Mouse (Mus musculus) neural tube, embryonic 11.5 days (tissue): ENCODE results near the gene Prkar1a. TPM values are rescaled to one million over a fixed set of nuclear protein-coding genes. Genes with fewer than 3 reads are reported as not detected.

Experiments
- ATAC-seq: fragments of 200-750 bp; cut with Nextera tagmentation; 2 replicates; pipeline ENCODE4 v1.8.0; 2017; ENCODE audit warnings: moderate number of reproducible peaks, mild to moderate bottlenecking, moderate TSS enrichment, moderate library complexity; ENCODE audit not compliant: insufficient read depth, low FRiP score, low TSS enrichment
- DNase-seq: peaks from one replicate; pipeline ENCODE4 v3.0.0-alpha.2; 2015; ENCODE audit warnings: low spot score
- H3K27ac ChIP-seq: fragments of 300-500 bp; sonication (generic); 2 replicates; pipeline ENCODE4 v1.5.1; 2014; ENCODE audit warnings: low read depth, mild to moderate bottlenecking, low read length
- H3K27me3 ChIP-seq: fragments of 300-500 bp; sonication (generic); 2 replicates; pipeline ENCODE4 v1.6.1; 2014; ENCODE audit warnings: mild to moderate bottlenecking, low read length, mixed read lengths; ENCODE audit not compliant: control insufficient read depth, insufficient read depth
- H3K36me3 ChIP-seq: fragments of 300-500 bp; sonication (generic); 2 replicates; pipeline ENCODE4 v1.6.1; 2014; ENCODE audit warnings: mild to moderate bottlenecking, low read length, moderate library complexity, mixed read lengths; ENCODE audit not compliant: control insufficient read depth, insufficient read depth
- H3K4me1 ChIP-seq: fragments of 300-500 bp; sonication (generic); 2 replicates; pipeline ENCODE4 v1.6.1; 2014; ENCODE audit warnings: low read length, mixed read lengths; ENCODE audit not compliant: control insufficient read depth, insufficient read depth
- H3K4me2 ChIP-seq: fragments of 300-500 bp; sonication (generic); 2 replicates; pipeline ENCODE4 v1.6.1; 2014; ENCODE audit warnings: low read depth, mild to moderate bottlenecking, moderate library complexity
- H3K4me3 ChIP-seq: fragments of 300-500 bp; sonication (generic); 2 replicates; pipeline ENCODE4 v1.5.1; 2014; ENCODE audit warnings: low read depth, low read length
- H3K9ac ChIP-seq: fragments of 300-500 bp; sonication (generic); 2 replicates; pipeline ENCODE4 v1.6.1; 2014; ENCODE audit warnings: mild to moderate bottlenecking, low read length
- H3K9me3 ChIP-seq: fragments of 300-500 bp; sonication (generic); 2 replicates; pipeline ENCODE4 v1.6.1; 2016; ENCODE audit warnings: low read length; ENCODE audit not compliant: control insufficient read depth
- whole genome bisulfite sequencing: fragments of 180-500 bp; shearing (Covaris S2); extraction: QIAGEN DNeasy Blood & Tissue Kit; methylation state at CpG from one replicate; pipeline ENCODE4 v1.1.7; 2014; 5-methylcytosine and 5-hydroxymethylcytosine counted together
- polyA plus RNA-seq: library from polyadenylated mRNA; unstranded; fragments of >200 nt; fragmentation: Nextera tagmentation; extraction: Ambion mirVana; gene quantifications from 2 replicates; pipeline ENCODE4 v1.2.1, GENCODE M21; 2014

Prkar1a gene
- polyA plus RNA-seq, 1 experiment from 2014 or later = 461 TPM

DNA sequence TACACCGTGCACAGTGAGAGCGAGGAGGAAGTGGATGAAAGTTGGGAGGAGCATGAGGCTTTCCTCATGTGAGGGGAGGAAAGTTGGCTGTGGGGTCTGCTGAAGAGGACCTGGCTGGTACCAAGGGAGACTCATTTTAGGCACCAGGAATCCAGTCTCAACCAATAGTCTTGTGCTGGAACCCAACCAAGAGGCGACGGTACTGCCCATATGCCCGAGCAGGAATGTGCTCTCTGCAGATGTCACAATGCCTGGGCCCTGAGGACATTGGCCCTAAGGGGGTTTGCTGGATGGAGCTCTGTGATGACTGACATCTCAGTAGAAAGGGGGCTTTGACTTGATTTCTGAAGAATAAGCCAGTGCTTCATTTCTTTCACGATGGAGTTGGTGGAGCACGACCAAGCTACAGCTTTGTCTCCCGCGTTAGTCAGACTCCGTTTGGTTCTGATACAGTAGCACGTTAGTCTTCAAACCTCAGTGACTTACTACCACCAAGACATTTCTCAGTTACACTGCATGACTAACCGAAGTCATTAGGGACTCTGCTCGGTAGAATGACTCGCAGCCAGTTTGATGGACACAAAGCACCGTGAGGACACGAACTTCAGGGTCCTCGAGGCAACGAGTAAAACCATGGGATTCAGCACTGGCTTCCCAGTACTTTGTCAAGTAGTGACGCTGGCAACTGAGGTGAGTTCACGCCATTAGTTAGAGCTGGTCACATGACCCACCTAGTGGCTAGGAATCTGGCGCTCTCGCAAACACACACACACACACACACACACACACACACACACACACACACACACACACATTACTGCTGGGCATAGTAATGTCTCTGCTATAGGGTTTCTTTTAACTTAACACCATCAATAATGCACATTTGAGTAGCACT, 55.4 kb downstream of the Prkar1a start:
- H3K4me1 ChIP-seq = no peaks in the 10 kb centered on the region
- no peak overlapping the region for H3K4me3 ChIP-seq
- no peak for DNase-seq
- no peak overlapping the region for H3K27ac ChIP-seq
- H3K36me3 ChIP-seq = no peaks in the 10 kb centered on the region
- no peak for ATAC-seq
- H3K27me3 ChIP-seq = no peaks in the 10 kb centered on the region
- no peak overlapping the region for H3K9ac ChIP-seq
- no peak overlapping the region for H3K4me2 ChIP-seq
- no peaks in the 10 kb centered on the region for H3K9me3 ChIP-seq
- WGBS = 93% methylated on average over 22 of the region's 22 CpGs

GRCm38 (mm10) chr11:109705336-109706054, 56.3 kb downstream of the Prkar1a start:
- H3K27me3 ChIP-seq = no peaks in the 10 kb centered on the region
- ATAC-seq (no peak), DNase-seq (no peak)
- no peak overlapping the region for H3K27ac ChIP-seq
- H3K9me3 ChIP-seq = no peaks in the 10 kb centered on the region
- WGBS = 92% methylated on average over 9 of the region's 9 CpGs
- H3K4me1 ChIP-seq = no peaks in the 10 kb centered on the region
- H3K4me3 ChIP-seq = no peak overlapping the region
- H3K9ac ChIP-seq = no peak overlapping the region
- H3K4me2 ChIP-seq = no peak overlapping the region
- H3K36me3 ChIP-seq = no peaks in the 10 kb centered on the region

- H3K4me2 ChIP-seq = no peak overlapping the region
- H3K9ac ChIP-seq = no peak overlapping the region
- no peak overlapping the region for H3K27ac ChIP-seq
- no peak overlapping the region for H3K4me3 ChIP-seq
- DNase-seq (no peak), ATAC-seq (no peak)
- H3K9me3 ChIP-seq = no peaks in the 10 kb centered on the region
- no peaks in the 10 kb centered on the region for H3K36me3 ChIP-seq
- no peaks in the 10 kb centered on the region for H3K4me1 ChIP-seq
- 76% methylated on average over 9 of the region's 9 CpGs for WGBS
- no peaks in the 10 kb centered on the region for H3K27me3 ChIP-seq
Observed at GRCm38 (mm10) chr11:109706055-109706412, 56.8 kb downstream of the Prkar1a start.

DNA sequence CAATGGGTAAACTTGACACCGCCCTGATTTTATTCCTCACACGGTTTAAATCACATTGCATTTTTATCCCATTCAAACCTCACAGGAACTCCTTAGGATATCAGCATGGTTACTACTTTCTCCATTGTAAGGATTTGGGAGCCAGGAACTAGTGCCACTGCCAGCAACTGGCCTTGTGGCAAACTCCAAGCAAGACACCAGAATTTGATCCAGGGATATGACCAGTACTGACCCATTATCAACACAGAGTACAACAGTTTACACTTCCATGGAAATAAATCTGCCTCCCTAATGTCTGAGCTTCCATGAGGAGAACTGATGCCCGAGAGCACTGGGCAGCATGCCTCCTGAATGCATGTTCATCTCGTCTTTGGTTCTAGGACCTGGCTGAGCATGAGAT, 57.4 kb downstream of the Prkar1a start:
- no peaks in the 10 kb centered on the region for H3K4me1 ChIP-seq
- no peaks in the 10 kb centered on the region for H3K27me3 ChIP-seq
- H3K27ac ChIP-seq = no peak overlapping the region
- 83% methylated on average over 4 of the region's 4 CpGs for WGBS
- no peaks in the 10 kb centered on the region for H3K36me3 ChIP-seq
- ATAC-seq = no peak
- no peaks in the 10 kb centered on the region for H3K9me3 ChIP-seq
- no peak for DNase-seq
- H3K4me3 ChIP-seq = no peak overlapping the region
- no peak overlapping the region for H3K9ac ChIP-seq
- no peak overlapping the region for H3K4me2 ChIP-seq

- Histone ChIP-seq H3K27ac (no peak overlapping the region), H3K4me2 (no peak overlapping the region), H3K36me3 (no peaks in the 10 kb centered on the region), H3K9me3 (no peaks in the 10 kb centered on the region), H3K27me3 (no peaks in the 10 kb centered on the region), H3K9ac (no peak overlapping the region), H3K4me3 (no peak overlapping the region), H3K4me1 (no peaks in the 10 kb centered on the region)
- DNase-seq (no peak), ATAC-seq (no peak)
- WGBS = 77% methylated on average over 3 of the region's 3 CpGs
Observed at GRCm38 (mm10) chr11:109707442-109707841, 58.2 kb downstream of the Prkar1a start.

GRCm38 (mm10) chr11:109708786-109709185, 59.6 kb downstream of the Prkar1a start:
- Histone ChIP-seq H3K27ac (no peak overlapping the region), H3K9ac (no peak overlapping the region), H3K4me3 (no peak overlapping the region), H3K4me1 (no peaks in the 10 kb centered on the region), H3K36me3 (no peaks in the 10 kb centered on the region), H3K27me3 (no peaks in the 10 kb centered on the region), H3K4me2 (no peak overlapping the region), H3K9me3 (no peaks in the 10 kb centered on the region)
- DNase-seq = no peak
- 89% methylated on average over 4 of the region's 4 CpGs for WGBS
- no peak for ATAC-seq

DNA sequence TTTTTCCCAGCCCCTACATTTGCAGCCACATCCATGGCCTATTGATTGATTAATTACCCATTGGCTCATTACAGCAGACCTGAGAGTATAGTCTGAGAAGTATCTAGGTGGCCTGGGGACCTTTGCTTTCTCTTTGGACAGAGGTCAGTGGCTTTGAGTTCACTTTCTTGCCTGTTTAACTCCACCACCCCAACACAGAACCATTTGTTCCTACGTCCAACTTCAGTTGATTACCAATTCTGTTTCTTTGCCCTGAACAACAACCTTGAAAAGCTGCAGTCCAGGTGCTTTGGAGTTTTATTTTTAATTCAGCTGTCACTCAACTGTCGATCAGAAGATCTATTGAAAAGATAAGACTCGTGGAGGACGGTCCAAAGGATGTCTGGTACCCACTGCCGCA, 60.3 kb downstream of the Prkar1a start:
- Histone ChIP-seq H3K27me3 (no peaks in the 10 kb centered on the region), H3K36me3 (no peaks in the 10 kb centered on the region), H3K4me2 (no peak overlapping the region), H3K9ac (no peak overlapping the region), H3K9me3 (no peaks in the 10 kb centered on the region), H3K4me3 (no peak overlapping the region), H3K27ac (no peak overlapping the region), H3K4me1 (no peaks in the 10 kb centered on the region)
- no peak for ATAC-seq
- WGBS = 93% methylated on average over 5 of the region's 5 CpGs
- no peak for DNase-seq

DNA sequence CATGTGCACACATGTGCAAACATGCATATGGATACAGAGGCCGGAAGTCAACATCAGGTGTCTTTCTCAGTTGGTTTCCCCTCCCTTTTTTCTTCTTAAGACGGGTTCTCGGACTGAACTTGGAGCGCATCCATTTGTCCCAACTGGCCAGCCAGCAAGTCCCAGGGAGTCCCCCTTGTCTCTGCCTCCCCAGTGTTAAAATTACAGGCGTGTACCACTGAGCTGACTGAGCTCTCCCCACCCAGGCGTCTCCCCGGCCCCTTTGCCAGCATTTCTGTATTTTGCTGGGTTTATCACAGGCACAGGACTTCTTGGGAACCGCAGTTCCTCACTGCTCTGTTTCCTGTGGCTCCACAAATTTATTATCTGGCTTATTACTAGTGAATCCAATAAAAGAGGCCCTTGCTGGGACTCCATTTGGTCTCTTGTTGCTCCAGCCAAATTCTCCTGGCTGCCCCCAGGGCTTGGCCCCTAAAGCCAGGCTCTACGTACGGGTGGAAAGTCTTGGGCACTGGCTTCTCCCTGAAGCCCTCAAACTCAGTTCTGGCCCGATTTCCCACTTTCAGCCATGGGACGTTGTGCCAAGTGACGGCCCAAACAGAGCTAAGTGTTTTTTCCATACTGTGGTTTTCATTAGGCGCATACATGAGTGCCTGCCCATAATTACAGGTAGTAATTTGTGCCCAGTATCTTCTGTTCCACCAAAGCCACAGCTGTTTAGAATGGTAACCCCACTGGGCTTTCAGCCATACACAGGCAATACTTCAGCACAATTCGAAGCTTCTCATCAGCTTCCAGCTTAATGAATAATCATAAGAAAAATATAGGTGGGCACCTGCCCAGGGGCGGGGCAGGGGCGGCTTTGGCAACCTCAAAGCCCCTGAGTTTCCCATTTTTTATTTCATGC, 65.4 kb downstream of the Prkar1a start:
- ATAC-seq = no peak
- Histone ChIP-seq H3K27me3 (no peaks in the 10 kb centered on the region), H3K9me3 (no peaks in the 10 kb centered on the region), H3K9ac (no peak overlapping the region), H3K4me1 (no peaks in the 10 kb centered on the region), H3K27ac (no peak overlapping the region), H3K4me3 (no peak overlapping the region), H3K36me3 (no peaks in the 10 kb centered on the region), H3K4me2 (no peak overlapping the region)
- DNase-seq = no peak
- 82% methylated on average over 17 of the region's 17 CpGs for WGBS
